Mouse (Mus musculus): ENCODE results near the gene Nipsnap2. TPM values are rescaled to one million over a fixed set of nuclear protein-coding genes. Genes with fewer than 3 reads are reported as not detected.
"Not testable (repeated sequence)": the region's sequence is repeated elsewhere in the genome, so short reads cannot be mapped to it uniquely, and the experiment has no call there.

Gene Nipsnap2
- polyA plus RNA-seq, 1 experiment from 2014 or later = 77.3 TPM

DNA sequence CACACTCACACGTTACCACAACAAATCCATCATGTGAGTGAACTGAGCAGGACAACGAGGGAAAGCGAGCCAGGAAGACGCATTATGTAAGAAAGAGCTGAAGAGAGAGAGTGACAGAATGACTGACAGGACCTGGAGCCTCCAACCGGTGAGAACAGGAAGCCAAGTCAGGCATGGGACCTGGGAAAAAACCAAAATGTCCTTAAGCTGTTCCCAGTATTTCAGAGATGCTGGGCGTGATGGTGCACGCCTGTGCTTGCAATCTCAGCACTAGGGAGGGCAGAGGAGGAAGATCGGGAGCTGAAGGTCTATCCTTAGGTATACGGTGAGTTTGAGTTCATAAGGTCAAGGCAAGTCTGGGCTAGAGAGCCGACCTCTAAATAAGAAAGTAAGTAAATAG, 47.6 kb downstream of the Nipsnap2 start:
- 92% methylated on average over 10 of the region's 10 CpGs for WGBS
- Histone ChIP-seq H3K27me3 (ENCODE audit: control insufficient read depth, insufficient read depth, low read length) (no peaks in the 10 kb centered on the region), H3K9me3 (ENCODE audit: control insufficient read depth, low read length) (no peaks in the 10 kb centered on the region), H3K4me2 (ENCODE audit: low read depth, low read length, severe bottlenecking) (no peak overlapping the region), H3K36me3 (ENCODE audit: control insufficient read depth, insufficient read depth, low read length) (no peaks in the 10 kb centered on the region), H3K9ac (ENCODE audit: low read length) (no peak overlapping the region), H3K4me3 (ENCODE audit: low read depth, low read length) (no peak overlapping the region), H3K4me1 (replicated peaks; ENCODE audit: control insufficient read depth, insufficient read depth, low read length) (no peaks in the 10 kb centered on the region), H3K27ac (ENCODE audit: low read depth, low read length) (no peak overlapping the region)
- DNase-seq (ENCODE audit: low spot score) = no peak
- ATAC-seq (replicated peaks; ENCODE audit: low FRiP score) = no peak

- not testable (repeated sequence) for H3K27me3 ChIP-seq (ENCODE audit: control insufficient read depth, insufficient read depth, low read length); ATAC-seq (replicated peaks; ENCODE audit: low FRiP score)
- WGBS = 85% methylated on average over 4 of the region's 4 CpGs
Measured at GRCm38 (mm10) chr5:129773330-129773729, 48.5 kb downstream of the Nipsnap2 start.

DNA sequence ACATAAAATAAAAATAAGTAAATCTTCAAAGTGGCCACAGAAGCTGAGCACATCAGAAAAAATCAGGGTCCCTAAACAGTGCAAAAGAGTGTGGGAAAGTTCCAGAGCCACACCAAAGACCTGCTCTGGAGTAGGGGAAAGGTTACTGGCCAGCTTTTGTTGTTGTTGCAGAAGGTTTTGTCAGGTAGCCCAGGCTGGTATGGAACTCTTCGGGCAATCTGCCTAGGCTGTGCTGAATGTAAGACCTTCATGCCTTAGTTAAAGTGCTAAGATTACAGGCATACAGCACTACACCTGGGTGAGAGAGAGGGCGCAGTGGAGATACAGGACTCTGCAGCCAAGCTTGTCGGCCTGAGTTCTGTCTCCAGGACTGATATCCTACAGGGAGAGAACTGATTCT, 49.8 kb downstream of the Nipsnap2 start:
- 89% methylated on average over 3 of the region's 3 CpGs for WGBS
- H3K9ac ChIP-seq (ENCODE audit: low read length) = no peak overlapping the region
- ATAC-seq (replicated peaks; ENCODE audit: low FRiP score) (no peak), DNase-seq (ENCODE audit: low spot score) (no peak)
- H3K9me3 ChIP-seq (ENCODE audit: control insufficient read depth, low read length) = no peaks in the 10 kb centered on the region
- H3K27me3 ChIP-seq (ENCODE audit: control insufficient read depth, insufficient read depth, low read length) = no peaks in the 10 kb centered on the region
- no peak overlapping the region for H3K4me3 ChIP-seq (ENCODE audit: low read depth, low read length)
- no peak overlapping the region for H3K4me2 ChIP-seq (ENCODE audit: low read depth, low read length, severe bottlenecking)
- H3K4me1 ChIP-seq (replicated peaks; ENCODE audit: control insufficient read depth, insufficient read depth, low read length) = 0 out of 2 replicates have a peak, but pooled peaks cover 1% of the 10 kb centered on the region
- H3K27ac ChIP-seq (ENCODE audit: low read depth, low read length) = no peak overlapping the region
- H3K36me3 ChIP-seq (ENCODE audit: control insufficient read depth, insufficient read depth, low read length) = no peaks in the 10 kb centered on the region

More at GRCm38 (mm10) chr5:129773330-129773729, 48.5 kb downstream of the Nipsnap2 start:
- H3K4me3 ChIP-seq (ENCODE audit: low read depth, low read length); DNase-seq (ENCODE audit: low spot score); H3K4me2 ChIP-seq (ENCODE audit: low read depth, low read length, severe bottlenecking); H3K4me1 ChIP-seq (replicated peaks; ENCODE audit: control insufficient read depth, insufficient read depth, low read length); H3K9ac ChIP-seq (ENCODE audit: low read length); H3K27ac ChIP-seq (ENCODE audit: low read depth, low read length); H3K36me3 ChIP-seq (ENCODE audit: control insufficient read depth, insufficient read depth, low read length); H3K9me3 ChIP-seq (ENCODE audit: control insufficient read depth, low read length): not testable (repeated sequence)

DNA sequence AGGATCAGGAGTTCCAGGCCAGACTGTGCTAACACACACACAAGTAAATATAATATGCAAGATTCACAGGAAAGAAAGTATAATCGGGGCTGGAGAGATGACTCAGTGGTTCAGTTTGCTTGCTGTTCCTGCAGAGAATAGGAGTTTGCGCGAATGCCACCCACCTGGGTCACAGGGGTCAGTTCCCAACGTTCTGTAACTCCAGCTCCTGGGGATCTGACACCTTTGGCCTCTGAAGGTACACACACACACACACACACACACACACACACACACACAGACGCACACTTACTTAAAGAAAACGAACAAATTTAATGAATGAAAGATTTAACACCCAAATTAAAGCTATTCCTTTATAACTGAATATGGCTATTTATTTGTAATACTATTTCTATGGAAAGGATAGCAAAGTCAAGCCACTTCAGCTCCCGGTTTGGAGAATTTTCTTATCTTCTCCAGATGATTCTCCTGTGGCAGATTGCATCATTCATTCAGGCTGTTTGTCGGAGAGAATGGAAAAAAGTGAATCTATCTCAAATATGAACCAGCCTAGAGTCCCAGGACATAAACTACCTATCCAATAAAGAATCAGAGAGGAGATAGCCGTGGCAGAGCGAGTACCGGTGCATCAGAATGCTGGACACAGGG, 53.6 kb downstream of the Nipsnap2 start:
- Histone ChIP-seq H3K4me1 (replicated peaks; ENCODE audit: control insufficient read depth, insufficient read depth, low read length) (0 out of 2 replicates have a peak, but pooled peaks cover 1% of the 10 kb centered on the region), H3K27ac (ENCODE audit: low read depth, low read length) (no peak overlapping the region), H3K27me3 (ENCODE audit: control insufficient read depth, insufficient read depth, low read length) (no peaks in the 10 kb centered on the region), H3K9ac (ENCODE audit: low read length) (peak overlapping the region; percentile 68), H3K9me3 (ENCODE audit: control insufficient read depth, low read length) (no peaks in the 10 kb centered on the region), H3K36me3 (ENCODE audit: control insufficient read depth, insufficient read depth, low read length) (no peaks in the 10 kb centered on the region), H3K4me2 (ENCODE audit: low read depth, low read length, severe bottlenecking) (peak overlapping the region; percentile 80), H3K4me3 (ENCODE audit: low read depth, low read length) (peak overlapping the region; percentile 46)
- WGBS = 43% methylated on average over 11 of the region's 11 CpGs
- ATAC-seq (replicated peaks; ENCODE audit: low FRiP score) (no peak), DNase-seq (ENCODE audit: low spot score) (no peak)

- no peaks in the 10 kb centered on the region for H3K27me3 ChIP-seq (ENCODE audit: control insufficient read depth, insufficient read depth, low read length)
- ATAC-seq (replicated peaks; ENCODE audit: low FRiP score) (peak; percentile 89), DNase-seq (ENCODE audit: low spot score) (peak; percentile 87)
- WGBS = 2% methylated on average over 32 of the region's 32 CpGs
- no peaks in the 10 kb centered on the region for H3K36me3 ChIP-seq (ENCODE audit: control insufficient read depth, insufficient read depth, low read length)
- no peaks in the 10 kb centered on the region for H3K9me3 ChIP-seq (ENCODE audit: control insufficient read depth, low read length)
- 0 out of 2 replicates have a peak, but pooled peaks cover 1% of the 10 kb centered on the region for H3K4me1 ChIP-seq (replicated peaks; ENCODE audit: control insufficient read depth, insufficient read depth, low read length)
- no peak overlapping the region for H3K27ac ChIP-seq (ENCODE audit: low read depth, low read length)
- H3K4me2 ChIP-seq (ENCODE audit: low read depth, low read length, severe bottlenecking) = peak overlapping the region; percentile 80
- H3K9ac ChIP-seq (ENCODE audit: low read length) = peak overlapping the region; percentile 68
- peak overlapping the region; percentile 46 for H3K4me3 ChIP-seq (ENCODE audit: low read depth, low read length)
Measured at GRCm38 (mm10) chr5:129778996-129779716, 54.3 kb downstream of the Nipsnap2 start.

DNA sequence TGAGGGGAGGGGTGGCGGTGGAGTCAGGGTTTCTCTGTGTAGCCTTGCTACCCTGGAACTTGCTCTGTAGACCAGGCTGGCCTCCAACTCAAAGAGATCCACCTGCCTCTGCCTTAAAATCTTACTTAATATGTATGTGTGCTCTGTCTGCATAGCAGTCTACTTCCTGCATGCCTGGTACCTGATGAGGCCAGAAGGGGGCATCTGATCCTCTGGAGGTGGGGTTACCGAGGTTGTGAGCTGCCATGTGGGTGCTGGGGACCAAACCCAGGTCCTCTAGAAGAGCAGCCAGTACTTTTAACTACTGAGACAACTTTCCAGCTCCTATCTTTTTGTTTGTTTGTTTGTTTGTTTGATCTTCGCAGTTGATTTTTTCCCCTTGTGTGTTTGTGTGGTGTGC, 55.3 kb downstream of the Nipsnap2 start:
- DNase-seq (ENCODE audit: low spot score) (no peak), ATAC-seq (replicated peaks; ENCODE audit: low FRiP score) (no peak)
- Histone ChIP-seq H3K27ac (ENCODE audit: low read depth, low read length) (no peak overlapping the region), H3K4me3 (ENCODE audit: low read depth, low read length) (no peak overlapping the region), H3K4me2 (ENCODE audit: low read depth, low read length, severe bottlenecking) (no peak overlapping the region), H3K9ac (ENCODE audit: low read length) (no peak overlapping the region), H3K27me3 (ENCODE audit: control insufficient read depth, insufficient read depth, low read length) (no peaks in the 10 kb centered on the region), H3K4me1 (replicated peaks; ENCODE audit: control insufficient read depth, insufficient read depth, low read length) (0 out of 2 replicates have a peak, but pooled peaks cover 1% of the 10 kb centered on the region), H3K9me3 (ENCODE audit: control insufficient read depth, low read length) (no peaks in the 10 kb centered on the region), H3K36me3 (ENCODE audit: control insufficient read depth, insufficient read depth, low read length) (no peaks in the 10 kb centered on the region)
- WGBS = 98% methylated on average over 3 of the region's 3 CpGs

DNA sequence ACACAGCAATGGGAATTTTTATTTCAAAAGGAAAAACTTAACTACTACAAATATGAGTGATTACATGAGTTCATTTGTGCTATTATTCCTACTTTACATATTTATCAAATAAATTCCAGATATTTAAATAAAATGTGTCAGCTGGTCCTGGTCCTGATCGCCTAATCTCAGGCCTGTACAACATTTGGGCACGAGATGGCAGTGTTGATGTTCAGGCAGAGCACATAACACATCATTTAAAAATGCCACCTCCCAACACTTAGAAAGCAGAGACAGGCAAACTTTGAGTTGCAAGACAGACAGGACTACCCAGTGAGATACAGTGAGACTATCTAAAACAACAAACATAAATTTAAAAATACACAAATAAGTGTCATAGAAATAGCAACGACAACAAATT, 57.3 kb downstream of the Nipsnap2 start:
- Histone ChIP-seq H3K27ac (ENCODE audit: low read depth, low read length) (no peak overlapping the region), H3K4me1 (replicated peaks; ENCODE audit: control insufficient read depth, insufficient read depth, low read length) (0 out of 2 replicates have a peak, but pooled peaks cover 1% of the 10 kb centered on the region), H3K36me3 (ENCODE audit: control insufficient read depth, insufficient read depth, low read length) (no peaks in the 10 kb centered on the region), H3K9me3 (ENCODE audit: control insufficient read depth, low read length) (no peaks in the 10 kb centered on the region), H3K4me3 (ENCODE audit: low read depth, low read length) (no peak overlapping the region), H3K27me3 (ENCODE audit: control insufficient read depth, insufficient read depth, low read length) (no peaks in the 10 kb centered on the region), H3K4me2 (ENCODE audit: low read depth, low read length, severe bottlenecking) (no peak overlapping the region), H3K9ac (ENCODE audit: low read length) (no peak overlapping the region)
- WGBS = 51% methylated on average over 3 of the region's 3 CpGs
- no peak for ATAC-seq (replicated peaks; ENCODE audit: low FRiP score)
- DNase-seq (ENCODE audit: low spot score) = no peak

DNA sequence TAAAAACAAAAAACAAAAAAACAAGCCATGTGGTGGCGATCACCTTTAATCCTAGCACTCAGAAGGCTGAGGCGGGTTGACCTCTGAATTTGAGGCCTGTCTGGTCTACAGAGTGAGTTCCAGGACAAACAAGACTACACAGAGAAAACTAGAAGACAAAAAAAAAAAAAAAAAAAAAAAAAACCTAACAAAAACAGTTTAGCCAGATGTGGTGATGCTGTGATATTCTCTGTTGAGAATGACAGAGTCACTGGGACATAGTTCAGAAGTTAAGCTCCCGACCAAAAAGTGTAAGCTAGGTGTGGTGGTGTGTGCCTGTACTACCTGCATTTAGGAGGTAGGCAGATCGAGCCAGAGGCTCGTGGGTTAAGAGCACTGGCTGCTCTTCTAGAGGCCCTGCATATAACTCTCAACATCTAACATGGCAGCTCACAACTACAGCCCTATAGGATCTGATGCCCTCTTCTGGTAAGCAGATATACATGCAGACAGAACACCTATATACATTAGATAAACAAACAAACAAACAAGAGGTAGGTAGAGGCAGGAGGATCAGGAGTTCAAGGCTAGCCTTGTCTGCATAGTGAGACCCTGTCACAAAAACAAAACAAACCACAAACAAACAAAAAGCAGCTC, 60.5 kb downstream of the Nipsnap2 start:
- Histone ChIP-seq H3K4me3 (ENCODE audit: low read depth, low read length) (no peak overlapping the region), H3K27ac (ENCODE audit: low read depth, low read length) (no peak overlapping the region), H3K4me2 (ENCODE audit: low read depth, low read length, severe bottlenecking) (no peak overlapping the region), H3K9ac (ENCODE audit: low read length) (no peak overlapping the region), H3K4me1 (replicated peaks; ENCODE audit: control insufficient read depth, insufficient read depth, low read length) (peaks cover 4% of the 10 kb centered on the region; the same call in 1 of the 2 replicates), H3K27me3 (ENCODE audit: control insufficient read depth, insufficient read depth, low read length) (no peaks in the 10 kb centered on the region), H3K9me3 (ENCODE audit: control insufficient read depth, low read length) (no peaks in the 10 kb centered on the region), H3K36me3 (ENCODE audit: control insufficient read depth, insufficient read depth, low read length) (peaks cover 6% of the 10 kb centered on the region; the same call in 1 of the 2 replicates)
- ATAC-seq (replicated peaks; ENCODE audit: low FRiP score) (no peak), DNase-seq (ENCODE audit: low spot score) (no peak)
- 89% methylated on average over 5 of the region's 5 CpGs for WGBS

Measured in forebrain, embryonic 11.5 days (tissue).